Mouse (Mus musculus): Measurements from ENCODE around the gene Ppa1. TPM values are rescaled to one million over a fixed set of nuclear protein-coding genes. Genes with fewer than 3 reads are reported as not detected.

Gene Ppa1
- polyA plus RNA-seq, 2 experiments = 119 to 161 TPM

- Histone ChIP-seq H3K36me3 (ENCODE audit: control insufficient read depth, insufficient read depth, low read length) (no peaks in the 10 kb centered on the region), H3K9me3 (ENCODE audit: control insufficient read depth, low read length) (no peaks in the 10 kb centered on the region), H3K4me1 (ENCODE audit: control insufficient read depth, insufficient read depth, low read length) (no peaks in the 10 kb centered on the region), H3K4me3 (replicated peaks; ENCODE audit: low read length) (no peak overlapping the region), H3K27ac (replicated peaks; ENCODE audit: low read depth, low read length) (no peak overlapping the region), H3K9ac (ENCODE audit: low read depth, low read length, severe bottlenecking) (no peak overlapping the region), H3K4me2 (replicated peaks; ENCODE audit: low read depth, low read length, severe bottlenecking) (no peak overlapping the region), H3K27me3 (ENCODE audit: control insufficient read depth, insufficient read depth, low read length) (no peaks in the 10 kb centered on the region)
- TF ChIP-seq POLR2A (IDR thresholded peaks at IDR 0.05; ENCODE audit: borderline replicate concordance, extremely low read depth, insufficient read depth, insufficient read length) = no peak
- 75% methylated on average over 10 of the region's 10 CpGs for WGBS
- no peak for DNase-seq (ENCODE audit: low spot score)
- no peak for ATAC-seq (ENCODE audit: low FRiP score, low read depth)
These were observed 15.9 kb upstream of the Ppa1 start for GRCm38 (mm10) chr10:61632445-61632844.

- no peaks in the 10 kb centered on the region for H3K27me3 ChIP-seq (ENCODE audit: control insufficient read depth, insufficient read depth, low read length)
- H3K4me2 ChIP-seq (replicated peaks; ENCODE audit: low read depth, low read length, severe bottlenecking) = no peak overlapping the region
- no peaks in the 10 kb centered on the region for H3K4me1 ChIP-seq (ENCODE audit: control insufficient read depth, insufficient read depth, low read length)
- ATAC-seq (ENCODE audit: low FRiP score, low read depth) = no peak
- 75% methylated on average over 7 of the region's 7 CpGs for WGBS
- no peaks in the 10 kb centered on the region for H3K9me3 ChIP-seq (ENCODE audit: control insufficient read depth, low read length)
- TF ChIP-seq POLR2A (IDR thresholded peaks at IDR 0.05; ENCODE audit: borderline replicate concordance, extremely low read depth, insufficient read depth, insufficient read length) = no peak
- H3K27ac ChIP-seq (replicated peaks; ENCODE audit: low read depth, low read length) = no peak overlapping the region
- DNase-seq (ENCODE audit: low spot score) = no peak
- H3K36me3 ChIP-seq (ENCODE audit: control insufficient read depth, insufficient read depth, low read length) = no peaks in the 10 kb centered on the region
- no peak overlapping the region for H3K4me3 ChIP-seq (replicated peaks; ENCODE audit: low read length)
- no peak overlapping the region for H3K9ac ChIP-seq (ENCODE audit: low read depth, low read length, severe bottlenecking)
These were observed 11.3 kb upstream of the Ppa1 start for GRCm38 (mm10) chr10:61637055-61637454.

- no peak for TF ChIP-seq POLR2A (IDR thresholded peaks at IDR 0.05; ENCODE audit: borderline replicate concordance, extremely low read depth, insufficient read depth, insufficient read length)
These were observed 8.0 kb upstream of the Ppa1 start for GRCm38 (mm10) chr10:61640363-61640762.

GRCm38 (mm10) chr10:61646557-61646956 lies 1.8 kb upstream of the Ppa1 start:
- H3K9me3 ChIP-seq (ENCODE audit: control insufficient read depth, low read length) = no peaks in the 10 kb centered on the region
- DNase-seq (ENCODE audit: low spot score) (no peak), ATAC-seq (ENCODE audit: low FRiP score, low read depth) (no peak)
- WGBS = 48% methylated on average over 7 of the region's 7 CpGs
- no peaks in the 10 kb centered on the region for H3K27me3 ChIP-seq (ENCODE audit: control insufficient read depth, insufficient read depth, low read length)
- TF ChIP-seq POLR2A (IDR thresholded peaks at IDR 0.05; ENCODE audit: borderline replicate concordance, extremely low read depth, insufficient read depth, insufficient read length) = no peak
- H3K27ac ChIP-seq (replicated peaks; ENCODE audit: low read depth, low read length) = no peak overlapping the region
- H3K4me1 ChIP-seq (ENCODE audit: control insufficient read depth, insufficient read depth, low read length) = peaks cover 7% of the 10 kb centered on the region
- no peak overlapping the region for H3K4me3 ChIP-seq (replicated peaks; ENCODE audit: low read length)
- no peak overlapping the region for H3K4me2 ChIP-seq (replicated peaks; ENCODE audit: low read depth, low read length, severe bottlenecking)
- H3K9ac ChIP-seq (ENCODE audit: low read depth, low read length, severe bottlenecking) = no peak overlapping the region
- no peaks in the 10 kb centered on the region for H3K36me3 ChIP-seq (ENCODE audit: control insufficient read depth, insufficient read depth, low read length)

More at GRCm38 (mm10) chr10:61640363-61640762, 8.0 kb upstream of the Ppa1 start:
- DNase-seq (ENCODE audit: low spot score) = no peak
- H3K9ac ChIP-seq (ENCODE audit: low read depth, low read length, severe bottlenecking) = no peak overlapping the region
- H3K4me1 ChIP-seq (ENCODE audit: control insufficient read depth, insufficient read depth, low read length) = no peaks in the 10 kb centered on the region
- no peaks in the 10 kb centered on the region for H3K27me3 ChIP-seq (ENCODE audit: control insufficient read depth, insufficient read depth, low read length)
- no peaks in the 10 kb centered on the region for H3K36me3 ChIP-seq (ENCODE audit: control insufficient read depth, insufficient read depth, low read length)
- WGBS = 64% methylated on average over 4 of the region's 4 CpGs
- no peak overlapping the region for H3K27ac ChIP-seq (replicated peaks; ENCODE audit: low read depth, low read length)
- H3K4me2 ChIP-seq (replicated peaks; ENCODE audit: low read depth, low read length, severe bottlenecking) = no peak overlapping the region
- no peaks in the 10 kb centered on the region for H3K9me3 ChIP-seq (ENCODE audit: control insufficient read depth, low read length)
- ATAC-seq (ENCODE audit: low FRiP score, low read depth) = no peak
- no peak overlapping the region for H3K4me3 ChIP-seq (replicated peaks; ENCODE audit: low read length)

DNA sequence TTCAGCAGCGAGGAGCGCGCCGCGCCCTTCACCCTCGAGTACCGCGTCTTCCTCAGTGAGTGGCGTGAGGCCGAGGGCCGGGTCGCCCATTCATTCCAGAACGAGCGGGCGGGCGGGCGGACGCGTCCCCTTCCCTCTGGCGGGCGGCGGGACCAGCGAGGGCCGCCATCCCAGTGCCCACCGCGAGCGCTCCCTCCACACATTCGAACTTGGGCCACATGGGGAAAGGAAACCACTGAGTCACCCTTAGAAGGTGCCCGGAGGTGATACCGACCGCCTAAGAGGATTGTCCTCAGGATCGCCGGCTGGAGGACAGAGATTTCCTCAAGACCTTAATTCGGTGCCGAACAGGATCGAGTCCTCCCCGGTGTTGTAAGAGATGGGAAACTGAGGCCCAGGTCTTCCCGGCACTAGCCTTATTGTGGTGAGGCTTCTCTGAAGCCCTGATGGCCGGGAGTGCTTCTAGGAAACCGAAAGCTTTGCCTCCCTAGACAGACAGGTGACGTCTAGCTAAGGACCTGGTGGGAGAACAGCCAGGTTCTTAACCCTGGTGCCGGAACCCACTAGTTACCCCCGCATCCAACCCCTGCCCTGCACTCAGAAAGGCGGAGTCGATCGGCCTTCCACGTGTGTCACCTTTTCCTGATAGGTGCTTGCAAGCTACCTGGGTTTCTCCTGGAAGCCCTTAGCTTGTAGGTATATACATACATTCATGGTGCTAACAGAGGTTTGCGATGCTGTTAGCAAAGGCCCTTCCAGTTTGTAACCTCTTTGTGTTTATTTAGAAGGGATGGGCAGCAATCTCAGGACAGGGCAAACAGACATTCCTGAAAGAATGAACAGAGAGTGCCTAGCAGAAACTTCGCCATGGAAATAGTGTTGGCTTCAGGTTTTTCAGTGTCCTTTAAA lies 639 bp downstream of the Ppa1 start:
- TF ChIP-seq POLR2A (IDR thresholded peaks at IDR 0.05; ENCODE audit: borderline replicate concordance, extremely low read depth, insufficient read depth, insufficient read length) = no peak
- Histone ChIP-seq H3K36me3 (ENCODE audit: control insufficient read depth, insufficient read depth, low read length) (peaks cover 5% of the 10 kb centered on the region; the same call in 1 of the 2 replicates), H3K9ac (ENCODE audit: low read depth, low read length, severe bottlenecking) (peak overlapping the region; percentile 80), H3K27ac (replicated peaks; ENCODE audit: low read depth, low read length) (peak overlapping the region; percentile 67; the same call in 1 of the 2 replicates), H3K27me3 (ENCODE audit: control insufficient read depth, insufficient read depth, low read length) (no peaks in the 10 kb centered on the region), H3K4me3 (replicated peaks; ENCODE audit: low read length) (peak overlapping the region; percentile 81), H3K9me3 (ENCODE audit: control insufficient read depth, low read length) (no peaks in the 10 kb centered on the region), H3K4me1 (ENCODE audit: control insufficient read depth, insufficient read depth, low read length) (peaks cover 7% of the 10 kb centered on the region), H3K4me2 (replicated peaks; ENCODE audit: low read depth, low read length, severe bottlenecking) (peak overlapping the region; percentile 77)
- under 1% methylated on average over 48 of the region's 49 CpGs for WGBS
- ATAC-seq (ENCODE audit: low FRiP score, low read depth) (peak; percentile 69; the same call in 1 of the 2 replicates), DNase-seq (ENCODE audit: low spot score) (no peak)

All from limb, embryonic 14.5 days (tissue).